Mouse (Mus musculus) midbrain, embryonic 16.5 days (tissue): ENCODE measurements at regions not wholly inside any gene's neighbourhood (a gene's known extent, or its start where the extent isn't known, plus 50 kb on each side); places are given as distances from the start of the nearest gene placed in this dataset.

Source experiments
- ATAC-seq: fragments of 200-750 bp; cut with Nextera tagmentation; 2 replicates; pipeline ENCODE4 v1.8.0; 2017; ENCODE audit warnings: moderate TSS enrichment
- H3K27ac ChIP-seq: fragments of 300-500 bp; sonication (generic); 2 replicates; pipeline ENCODE4 v1.5.1; 2014; ENCODE audit warnings: mild to moderate bottlenecking, low read length, mixed read lengths
- H3K27me3 ChIP-seq: fragments of 300-500 bp; sonication (generic); 2 replicates; pipeline ENCODE4 v1.6.1; 2014; ENCODE audit warnings: low read depth, low read length, mixed read lengths; ENCODE audit not compliant: control insufficient read depth, insufficient read depth
- H3K36me3 ChIP-seq: fragments of 300-500 bp; sonication (generic); 2 replicates; pipeline ENCODE4 v1.6.1; 2014; ENCODE audit warnings: mild to moderate bottlenecking, low read length, moderate library complexity, mixed read lengths; ENCODE audit not compliant: control insufficient read depth, insufficient read depth
- H3K4me1 ChIP-seq: fragments of 300-500 bp; sonication (generic); 2 replicates; pipeline ENCODE4 v1.6.1; 2014; ENCODE audit warnings: mild to moderate bottlenecking, low read length, mixed read lengths; ENCODE audit not compliant: control insufficient read depth, insufficient read depth
- H3K4me2 ChIP-seq: fragments of 300-500 bp; sonication (generic); 2 replicates; pipeline ENCODE4 v1.6.1; 2014; ENCODE audit warnings: mild to moderate bottlenecking, low read length, mixed read lengths
- H3K4me3 ChIP-seq: fragments of 300-500 bp; sonication (generic); 2 replicates; pipeline ENCODE4 v1.5.1; 2014; ENCODE audit warnings: low read depth, mild to moderate bottlenecking, low read length, moderate library complexity, mixed read lengths
- H3K9ac ChIP-seq: fragments of 300-500 bp; sonication (generic); 2 replicates; pipeline ENCODE4 v1.6.1; 2014; ENCODE audit warnings: low read depth, low read length, mixed read lengths
- H3K9me3 ChIP-seq: fragments of 300-500 bp; sonication (generic); replicated peaks from 2 replicates; pipeline ENCODE4 v1.6.1; 2014; ENCODE audit warnings: mild to moderate bottlenecking, low read length, mixed read lengths; ENCODE audit not compliant: control insufficient read depth, poor library complexity, severe bottlenecking
- WGBS: fragments of 180-500 bp; shearing (Covaris S2); extraction: QIAGEN DNeasy Blood & Tissue Kit; methylation state at CpG from one replicate; pipeline ENCODE4 v1.1.7; 2014; 5-methylcytosine and 5-hydroxymethylcytosine counted together

GRCm38 (mm10) chr13:63627184-63627893 lies 53.9 kb upstream of the Ptch1 start:
- no peaks in the 10 kb centered on the region for H3K9me3 ChIP-seq
- WGBS, result 10% methylated on average over 20 of the region's 20 CpGs
- H3K9ac ChIP-seq, result no peak overlapping the region
- peaks cover 4% of the 10 kb centered on the region; the same call in 1 of the 2 replicates for H3K4me1 ChIP-seq
- H3K27ac ChIP-seq, result no peak overlapping the region
- H3K27me3 ChIP-seq, result peaks cover 7% of the 10 kb centered on the region
- ATAC-seq, result peak; percentile 86
- peak overlapping the region; percentile 47 for H3K4me2 ChIP-seq
- peak overlapping the region; percentile 19 for H3K4me3 ChIP-seq
- no peaks in the 10 kb centered on the region for H3K36me3 ChIP-seq

GRCm38 (mm10) chr13:63627894-63628287 lies 54.5 kb upstream of the Ptch1 start:
- Histone ChIP-seq H3K4me2 (peak overlapping the region; percentile 47), H3K4me1 (peaks cover 4% of the 10 kb centered on the region; the same call in 1 of the 2 replicates), H3K9me3 (no peaks in the 10 kb centered on the region), H3K27me3 (peaks cover 7% of the 10 kb centered on the region), H3K9ac (no peak overlapping the region), H3K27ac (no peak overlapping the region), H3K36me3 (no peaks in the 10 kb centered on the region), H3K4me3 (no peak overlapping the region)
- peak; percentile 43; the same call in 1 of the 2 replicates for ATAC-seq
- 60% methylated on average over 4 of the region's 4 CpGs for WGBS

- peaks cover 3% of the 10 kb centered on the region; the same call in 1 of the 2 replicates for H3K27me3 ChIP-seq
- H3K9ac ChIP-seq, result no peak overlapping the region
- peaks cover 4% of the 10 kb centered on the region; the same call in 1 of the 2 replicates for H3K4me1 ChIP-seq
- no peak overlapping the region for H3K4me2 ChIP-seq
- ATAC-seq, result no peak
- no peaks in the 10 kb centered on the region for H3K9me3 ChIP-seq
- no peaks in the 10 kb centered on the region for H3K36me3 ChIP-seq
- 59% methylated on average over 5 of the region's 5 CpGs for WGBS
- H3K4me3 ChIP-seq, result no peak overlapping the region
- no peak overlapping the region for H3K27ac ChIP-seq
Measured at GRCm38 (mm10) chr13:63631771-63632347, 58.5 kb upstream of the Ptch1 start.

GRCm38 (mm10) chr13:63634294-63634693 lies 60.9 kb upstream of the Ptch1 start:
- no peak for ATAC-seq
- WGBS, result 85% methylated on average over 2 of the region's 2 CpGs
- H3K27ac ChIP-seq, result no peak overlapping the region

GRCm38 (mm10) chr13:63641649-63642226 lies 68.3 kb upstream of the Ptch1 start:
- H3K9ac ChIP-seq, result no peak overlapping the region
- no peak overlapping the region for H3K27ac ChIP-seq
- no peaks in the 10 kb centered on the region for H3K4me1 ChIP-seq
- no peaks in the 10 kb centered on the region for H3K9me3 ChIP-seq
- 60% methylated on average over 12 of the region's 12 CpGs for WGBS
- no peak overlapping the region for H3K4me2 ChIP-seq
- no peak for ATAC-seq
- no peaks in the 10 kb centered on the region; the same call in 1 of the 2 replicates for H3K27me3 ChIP-seq
- no peaks in the 10 kb centered on the region for H3K36me3 ChIP-seq
- no peak overlapping the region for H3K4me3 ChIP-seq

More at GRCm38 (mm10) chr13:63634294-63634693, 60.9 kb upstream of the Ptch1 start:
- Histone ChIP-seq H3K36me3 (no peaks in the 10 kb centered on the region), H3K4me3 (no peak overlapping the region), H3K4me1 (no peaks in the 10 kb centered on the region), H3K9me3 (no peaks in the 10 kb centered on the region), H3K4me2 (no peak overlapping the region), H3K9ac (no peak overlapping the region), H3K27me3 (peaks cover 3% of the 10 kb centered on the region; the same call in 1 of the 2 replicates)

- Histone ChIP-seq H3K4me2 (no peak overlapping the region), H3K27ac (no peak overlapping the region), H3K4me3 (no peak overlapping the region), H3K36me3 (no peaks in the 10 kb centered on the region), H3K9me3 (no peaks in the 10 kb centered on the region), H3K9ac (no peak overlapping the region), H3K4me1 (no peaks in the 10 kb centered on the region), H3K27me3 (no peaks in the 10 kb centered on the region; the same call in 1 of the 2 replicates)
- 63% methylated on average over 5 of the region's 5 CpGs for WGBS
- ATAC-seq, result no peak
Measured at GRCm38 (mm10) chr13:63642617-63643016, 69.2 kb upstream of the Ptch1 start.

GRCm38 (mm10) chr13:63643394-63643793 lies 70.0 kb upstream of the Ptch1 start:
- no peak for ATAC-seq

GRCm38 (mm10) chr13:63644308-63644707 lies 70.9 kb upstream of the Ptch1 start:
- Histone ChIP-seq H3K9me3 (no peaks in the 10 kb centered on the region), H3K9ac (no peak overlapping the region), H3K27me3 (no peaks in the 10 kb centered on the region; the same call in 1 of the 2 replicates), H3K27ac (no peak overlapping the region), H3K4me1 (no peaks in the 10 kb centered on the region), H3K36me3 (no peaks in the 10 kb centered on the region), H3K4me3 (no peak overlapping the region), H3K4me2 (no peak overlapping the region)
- WGBS, result 95% methylated on average over 5 of the region's 5 CpGs
- ATAC-seq, result no peak

More at GRCm38 (mm10) chr13:63643394-63643793, 70.0 kb upstream of the Ptch1 start:
- no peak overlapping the region for H3K4me3 ChIP-seq
- H3K9me3 ChIP-seq, result no peaks in the 10 kb centered on the region
- H3K27ac ChIP-seq, result no peak overlapping the region
- H3K36me3 ChIP-seq, result no peaks in the 10 kb centered on the region
- no peaks in the 10 kb centered on the region for H3K4me1 ChIP-seq
- no peak overlapping the region for H3K4me2 ChIP-seq
- no peak overlapping the region for H3K9ac ChIP-seq
- 49% methylated on average over 2 of the region's 2 CpGs for WGBS
- H3K27me3 ChIP-seq, result no peaks in the 10 kb centered on the region; the same call in 1 of the 2 replicates
